Mouse (Mus musculus) G1E (cell line): Measurements from ENCODE around the gene Ugt2b5.
"Not testable (repeated sequence)": the region's sequence is repeated elsewhere in the genome, so short reads cannot be mapped to it uniquely, and the experiment has no call there.

Experiments
- CTCF ChIP-seq: IDR thresholded peaks from 2 replicates; pipeline ENCODE4 v1.5.1; 2012; ENCODE audit warnings: low read depth, low read length, inconsistent platforms, mixed read lengths
- GATA1 ChIP-seq: IDR thresholded peaks from 2 replicates; pipeline ENCODE4 v1.6.1; 2012; ENCODE audit warnings: borderline replicate concordance, low read length, inconsistent platforms, mixed read lengths
- POLR2AphosphoS5 ChIP-seq: IDR thresholded peaks from 2 replicates; pipeline ENCODE4 v1.6.1; 2012; ENCODE audit warnings: low read depth, low read length, inconsistent platforms; ENCODE audit not compliant: insufficient replicate concordance

DNA sequence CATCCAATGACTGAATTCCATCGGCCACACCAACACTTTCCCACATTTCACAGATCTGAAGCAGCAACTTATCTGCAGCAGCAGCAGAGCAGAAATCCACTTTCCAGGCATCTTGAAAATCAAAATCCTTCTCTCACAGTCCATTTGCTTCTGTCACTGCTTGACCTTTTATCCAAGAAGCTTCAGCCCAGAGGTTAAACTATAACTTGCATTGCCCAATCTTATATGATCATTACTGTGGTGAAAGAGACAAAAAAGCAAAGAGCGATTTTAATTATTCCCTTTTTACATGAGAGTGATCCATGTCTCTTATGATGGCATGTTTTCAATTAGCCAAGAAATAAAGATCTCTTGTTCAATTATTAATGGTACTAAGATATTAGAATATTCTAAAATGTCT is at the start of gene Ugt2b5:
- TF ChIP-seq CTCF, GATA1, POLR2AphosphoS5: not testable (repeated sequence)
